Mouse (Mus musculus): Measurements from ENCODE around the gene Ccdc9b. TPM values are rescaled to one million over a fixed set of nuclear protein-coding genes. Genes with fewer than 3 reads are reported as not detected.
A peak's percentile ranks its signal among the peaks of the same experiment; 100 is the strongest.

Gene Ccdc9b
- polyA plus RNA-seq, 1 experiment from 2014 or later = 0.52 TPM

- H3K4me3 ChIP-seq (ENCODE audit: low read depth, low read length) = no peak overlapping the region
- H3K27ac ChIP-seq (replicated peaks; ENCODE audit: low read depth, low read length) = no peak overlapping the region
- H3K36me3 ChIP-seq (replicated peaks; ENCODE audit: control insufficient read depth, insufficient read depth, low read depth, low read length) = no peaks in the 10 kb centered on the region
- WGBS = 86% methylated on average over 2 of the region's 2 CpGs
- DNase-seq (ENCODE audit: low spot score) (no peak), ATAC-seq (replicated peaks; ENCODE audit: insufficient number of reproducible peaks, low FRiP score, low TSS enrichment, low read depth) (no peak)
- H3K9ac ChIP-seq (replicated peaks; ENCODE audit: low read length) = no peak overlapping the region
- no peaks in the 10 kb centered on the region for H3K4me1 ChIP-seq (ENCODE audit: control insufficient read depth, insufficient read depth, low read length)
- H3K27me3 ChIP-seq (ENCODE audit: control insufficient read depth, insufficient read depth, low read length) = no peaks in the 10 kb centered on the region
- H3K4me2 ChIP-seq (ENCODE audit: low read depth, low read length) = no peak overlapping the region
- no peaks in the 10 kb centered on the region for H3K9me3 ChIP-seq (replicated peaks; ENCODE audit: control insufficient read depth, low read length)
Observed at GRCm38 (mm10) chr2:118774536-118774935, 12.1 kb upstream of the Ccdc9b start.

- no peaks in the 10 kb centered on the region for H3K36me3 ChIP-seq (replicated peaks; ENCODE audit: control insufficient read depth, insufficient read depth, low read depth, low read length)
- H3K4me1 ChIP-seq (ENCODE audit: control insufficient read depth, insufficient read depth, low read length) = no peaks in the 10 kb centered on the region
- no peak within 1 kb of the TSS for H3K4me3 ChIP-seq (ENCODE audit: low read depth, low read length)
- ATAC-seq (replicated peaks; ENCODE audit: insufficient number of reproducible peaks, low FRiP score, low TSS enrichment, low read depth) (no peak), DNase-seq (ENCODE audit: low spot score) (no peak)
- 79% methylated on average over 6 of the region's 6 CpGs for WGBS
- no peak within 1 kb of the TSS for H3K4me2 ChIP-seq (ENCODE audit: low read depth, low read length)
- H3K9me3 ChIP-seq (replicated peaks; ENCODE audit: control insufficient read depth, low read length) = no peaks in the 10 kb centered on the region
- no peaks in the 10 kb centered on the region for H3K27me3 ChIP-seq (ENCODE audit: control insufficient read depth, insufficient read depth, low read length)
- H3K9ac ChIP-seq (replicated peaks; ENCODE audit: low read length) = no peak within 1 kb of the TSS
- H3K27ac ChIP-seq (replicated peaks; ENCODE audit: low read depth, low read length) = no peak within 1 kb of the TSS
Observed at GRCm38 (mm10) chr2:118772158-118772874, 9.9 kb upstream of the Ccdc9b start, which contains the start of gene Phgr1. Phgr1 (plus strand) TSS chr2:118772769.

- Histone ChIP-seq H3K9ac (replicated peaks; ENCODE audit: low read length) (no peak overlapping the region), H3K4me1 (ENCODE audit: control insufficient read depth, insufficient read depth, low read length) (peaks cover 8% of the 10 kb centered on the region), H3K27me3 (ENCODE audit: control insufficient read depth, insufficient read depth, low read length) (0 out of 2 replicates have a peak, but pooled peaks cover 2% of the 10 kb centered on the region), H3K4me2 (ENCODE audit: low read depth, low read length) (no peak overlapping the region), H3K9me3 (replicated peaks; ENCODE audit: control insufficient read depth, low read length) (no peaks in the 10 kb centered on the region), H3K27ac (replicated peaks; ENCODE audit: low read depth, low read length) (no peak overlapping the region), H3K36me3 (replicated peaks; ENCODE audit: control insufficient read depth, insufficient read depth, low read depth, low read length) (no peaks in the 10 kb centered on the region), H3K4me3 (ENCODE audit: low read depth, low read length) (no peak overlapping the region)
- no peak for DNase-seq (ENCODE audit: low spot score)
- WGBS = 72% methylated on average over 10 of the region's 10 CpGs
- ATAC-seq (replicated peaks; ENCODE audit: insufficient number of reproducible peaks, low FRiP score, low TSS enrichment, low read depth) = no peak
Observed at GRCm38 (mm10) chr2:118766041-118767033, 3.9 kb upstream of the Ccdc9b start.

- no peak for ATAC-seq (replicated peaks; ENCODE audit: insufficient number of reproducible peaks, low FRiP score, low TSS enrichment, low read depth)
- whole genome bisulfite sequencing = 88% methylated on average over 5 of the region's 5 CpGs
- Histone ChIP-seq H3K4me1 (ENCODE audit: control insufficient read depth, insufficient read depth, low read length) (peaks cover 8% of the 10 kb centered on the region), H3K9ac (replicated peaks; ENCODE audit: low read length) (no peak overlapping the region), H3K9me3 (replicated peaks; ENCODE audit: control insufficient read depth, low read length) (no peaks in the 10 kb centered on the region), H3K4me3 (ENCODE audit: low read depth, low read length) (no peak overlapping the region), H3K27me3 (ENCODE audit: control insufficient read depth, insufficient read depth, low read length) (0 out of 2 replicates have a peak, but pooled peaks cover 2% of the 10 kb centered on the region), H3K27ac (replicated peaks; ENCODE audit: low read depth, low read length) (no peak overlapping the region), H3K4me2 (ENCODE audit: low read depth, low read length) (no peak overlapping the region), H3K36me3 (replicated peaks; ENCODE audit: control insufficient read depth, insufficient read depth, low read depth, low read length) (no peaks in the 10 kb centered on the region)
- no peak for DNase-seq (ENCODE audit: low spot score)
Observed at GRCm38 (mm10) chr2:118764875-118765274, 2.4 kb upstream of the Ccdc9b start.

GRCm38 (mm10) chr2:118764094-118764831, 1.8 kb upstream of the Ccdc9b start:
- H3K4me2 ChIP-seq (ENCODE audit: low read depth, low read length) = no peak overlapping the region; the same call in 1 of the 2 replicates
- H3K4me1 ChIP-seq (ENCODE audit: control insufficient read depth, insufficient read depth, low read length) = peaks cover 8% of the 10 kb centered on the region
- H3K9ac ChIP-seq (replicated peaks; ENCODE audit: low read length) = no peak overlapping the region
- DNase-seq (ENCODE audit: low spot score) (peak; percentile 82), ATAC-seq (replicated peaks; ENCODE audit: insufficient number of reproducible peaks, low FRiP score, low TSS enrichment, low read depth) (no peak)
- H3K27ac ChIP-seq (replicated peaks; ENCODE audit: low read depth, low read length) = no peak overlapping the region
- H3K36me3 ChIP-seq (replicated peaks; ENCODE audit: control insufficient read depth, insufficient read depth, low read depth, low read length) = no peaks in the 10 kb centered on the region
- no peaks in the 10 kb centered on the region for H3K9me3 ChIP-seq (replicated peaks; ENCODE audit: control insufficient read depth, low read length)
- WGBS = 20% methylated on average over 11 of the region's 11 CpGs
- H3K4me3 ChIP-seq (ENCODE audit: low read depth, low read length) = no peak overlapping the region
- H3K27me3 ChIP-seq (ENCODE audit: control insufficient read depth, insufficient read depth, low read length) = 0 out of 2 replicates have a peak, but pooled peaks cover 3% of the 10 kb centered on the region

- DNase-seq (ENCODE audit: low spot score) = no peak
- no peak overlapping the region for H3K4me3 ChIP-seq (ENCODE audit: low read depth, low read length)
- no peak overlapping the region for H3K4me2 ChIP-seq (ENCODE audit: low read depth, low read length)
- peaks cover 8% of the 10 kb centered on the region for H3K4me1 ChIP-seq (ENCODE audit: control insufficient read depth, insufficient read depth, low read length)
- H3K9me3 ChIP-seq (replicated peaks; ENCODE audit: control insufficient read depth, low read length) = no peaks in the 10 kb centered on the region
- no peak overlapping the region; the same call in 1 of the 2 replicates for H3K27ac ChIP-seq (replicated peaks; ENCODE audit: low read depth, low read length)
- WGBS = 67% methylated on average over 7 of the region's 7 CpGs
- H3K9ac ChIP-seq (replicated peaks; ENCODE audit: low read length) = no peak overlapping the region
- H3K27me3 ChIP-seq (ENCODE audit: control insufficient read depth, insufficient read depth, low read length) = 0 out of 2 replicates have a peak, but pooled peaks cover 4% of the 10 kb centered on the region
- H3K36me3 ChIP-seq (replicated peaks; ENCODE audit: control insufficient read depth, insufficient read depth, low read depth, low read length) = no peaks in the 10 kb centered on the region
- no peak for ATAC-seq (replicated peaks; ENCODE audit: insufficient number of reproducible peaks, low FRiP score, low TSS enrichment, low read depth)
Observed at GRCm38 (mm10) chr2:118763469-118763868, 1.0 kb upstream of the Ccdc9b start.

GRCm38 (mm10) chr2:118762784-118763148, 305 bp upstream of the Ccdc9b start:
- H3K4me3 ChIP-seq (ENCODE audit: low read depth, low read length) = no peak overlapping the region
- 0 out of 2 replicates have a peak, but pooled peaks cover 4% of the 10 kb centered on the region for H3K27me3 ChIP-seq (ENCODE audit: control insufficient read depth, insufficient read depth, low read length)
- peaks cover 8% of the 10 kb centered on the region for H3K4me1 ChIP-seq (ENCODE audit: control insufficient read depth, insufficient read depth, low read length)
- no peaks in the 10 kb centered on the region for H3K9me3 ChIP-seq (replicated peaks; ENCODE audit: control insufficient read depth, low read length)
- DNase-seq (ENCODE audit: low spot score) = no peak
- WGBS = 10% methylated on average over 10 of the region's 10 CpGs
- H3K4me2 ChIP-seq (ENCODE audit: low read depth, low read length) = peak overlapping the region; percentile 28
- no peaks in the 10 kb centered on the region for H3K36me3 ChIP-seq (replicated peaks; ENCODE audit: control insufficient read depth, insufficient read depth, low read depth, low read length)
- ATAC-seq (replicated peaks; ENCODE audit: insufficient number of reproducible peaks, low FRiP score, low TSS enrichment, low read depth) = no peak
- peak overlapping the region; percentile 55 for H3K9ac ChIP-seq (replicated peaks; ENCODE audit: low read length)
- H3K27ac ChIP-seq (replicated peaks; ENCODE audit: low read depth, low read length) = 0 out of 2 replicates have a peak overlapping the region, but pooled peaks have one; percentile 48
